Mouse (Mus musculus) erythroblast, embryonic 14.5 days (primary cell): ENCODE results near the gene Phldb2. TPM values are rescaled to one million over a fixed set of nuclear protein-coding genes. Genes with fewer than 3 reads are reported as not detected.

Experiments used
- H3K27me3 ChIP-seq: 2 replicates; pipeline ENCODE4 v1.6.1; 2012; ENCODE audit warnings: inconsistent platforms; ENCODE audit not compliant: control insufficient read depth
- H3K36me3 ChIP-seq: 2 replicates; pipeline ENCODE4 v1.6.1; 2012; ENCODE audit warnings: mild to moderate bottlenecking, inconsistent platforms; ENCODE audit not compliant: control insufficient read depth
- H3K4me1 ChIP-seq: 2 replicates; pipeline ENCODE4 v1.6.1; 2012; ENCODE audit warnings: inconsistent platforms; ENCODE audit not compliant: control insufficient read depth
- H3K4me3 ChIP-seq: replicated peaks from 2 replicates; pipeline ENCODE3; 2012; ENCODE audit warnings: moderate library complexity, mild to moderate bottlenecking, inconsistent platforms
- H3K9me3 ChIP-seq: 2 replicates; pipeline ENCODE4 v1.6.1; 2012; ENCODE audit warnings: low read length, inconsistent platforms, mixed read lengths; ENCODE audit not compliant: control insufficient read depth
- GATA1 ChIP-seq: IDR thresholded peaks from 2 replicates; pipeline ENCODE4 v1.6.1; 2012; ENCODE audit warnings: low read length, inconsistent platforms, mixed read lengths
- TAL1 ChIP-seq: IDR thresholded peaks from 3 replicates; pipeline ENCODE4 v1.6.1; 2012; ENCODE audit warnings: low read length, inconsistent platforms, mixed read lengths
- polyA plus RNA-seq: library from polyadenylated mRNA; stranded (reverse); fragments of >175 nt; gene quantifications from 2 replicates; pipeline ENCODE4 v1.2.3, GENCODE M21; 2012

The Phldb2 gene
- polyA plus RNA-seq, 1 experiment = 0.01 TPM

DNA sequence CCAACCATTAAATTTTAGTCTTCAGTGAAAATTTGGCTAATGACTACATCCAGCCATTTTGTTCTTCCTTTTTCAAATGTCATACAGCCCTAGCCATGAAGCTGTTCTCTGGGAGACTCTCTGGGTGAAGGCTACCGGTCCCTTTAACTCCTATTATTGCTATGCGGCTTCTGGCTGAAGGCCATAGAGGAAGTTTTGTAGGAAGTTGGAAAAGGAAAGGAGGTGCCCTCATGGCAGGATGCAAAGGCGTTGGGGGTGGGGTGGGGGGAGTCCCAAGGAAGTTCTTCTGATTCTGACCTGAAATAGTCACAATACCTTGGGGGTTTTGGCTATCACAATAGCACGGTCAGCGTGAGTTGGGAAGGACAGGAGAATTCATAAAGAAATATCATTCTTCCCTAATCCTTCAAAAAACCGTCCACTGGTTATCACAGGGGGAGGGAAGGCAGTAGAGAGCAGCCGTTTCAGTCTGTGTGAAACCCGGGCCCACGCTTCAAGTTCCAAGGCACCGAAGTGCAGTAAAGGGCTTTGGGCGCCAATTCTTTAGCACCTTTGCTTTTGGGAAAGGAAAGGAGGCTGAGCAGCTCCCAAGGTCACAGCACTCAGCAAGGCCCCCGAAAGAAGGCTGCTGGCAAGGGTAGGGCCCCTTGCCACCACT is 195.8 kb downstream of the Phldb2 start:
- H3K27me3 ChIP-seq = no peaks in the 10 kb centered on the region
- no peak overlapping the region for H3K4me3 ChIP-seq
- no peak for TF ChIP-seq TAL1
- TF ChIP-seq GATA1 = no peak
- H3K36me3 ChIP-seq = no peaks in the 10 kb centered on the region; the same call in 1 of the 2 replicates
- H3K4me1 ChIP-seq = no peaks in the 10 kb centered on the region
- no peaks in the 10 kb centered on the region for H3K9me3 ChIP-seq

DNA sequence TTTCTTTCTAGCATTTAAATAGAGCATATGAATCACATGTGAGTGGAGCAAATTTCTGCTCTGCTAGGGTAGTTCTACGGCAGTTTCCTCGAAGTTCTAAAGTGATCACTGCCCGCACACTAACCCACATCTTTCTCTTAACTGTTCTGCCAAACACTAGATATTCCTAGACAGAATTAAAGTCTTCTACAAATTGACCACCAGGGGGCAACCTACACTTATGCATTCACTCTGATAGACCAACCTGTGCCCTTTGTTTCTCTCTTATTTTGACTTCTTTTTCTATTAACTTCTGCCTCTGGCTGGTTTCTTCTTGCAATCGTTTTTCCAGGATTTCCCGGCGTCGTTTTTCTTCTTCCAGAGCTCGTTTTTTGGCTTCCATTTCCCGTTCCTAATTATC is 196.5 kb downstream of the Phldb2 start:
- no peaks in the 10 kb centered on the region; the same call in 1 of the 2 replicates for H3K36me3 ChIP-seq
- H3K4me3 ChIP-seq = no peak overlapping the region
- H3K9me3 ChIP-seq = no peaks in the 10 kb centered on the region
- no peaks in the 10 kb centered on the region for H3K27me3 ChIP-seq
- H3K4me1 ChIP-seq = no peaks in the 10 kb centered on the region
- no peak for TF ChIP-seq TAL1
- TF ChIP-seq GATA1 = no peak

DNA sequence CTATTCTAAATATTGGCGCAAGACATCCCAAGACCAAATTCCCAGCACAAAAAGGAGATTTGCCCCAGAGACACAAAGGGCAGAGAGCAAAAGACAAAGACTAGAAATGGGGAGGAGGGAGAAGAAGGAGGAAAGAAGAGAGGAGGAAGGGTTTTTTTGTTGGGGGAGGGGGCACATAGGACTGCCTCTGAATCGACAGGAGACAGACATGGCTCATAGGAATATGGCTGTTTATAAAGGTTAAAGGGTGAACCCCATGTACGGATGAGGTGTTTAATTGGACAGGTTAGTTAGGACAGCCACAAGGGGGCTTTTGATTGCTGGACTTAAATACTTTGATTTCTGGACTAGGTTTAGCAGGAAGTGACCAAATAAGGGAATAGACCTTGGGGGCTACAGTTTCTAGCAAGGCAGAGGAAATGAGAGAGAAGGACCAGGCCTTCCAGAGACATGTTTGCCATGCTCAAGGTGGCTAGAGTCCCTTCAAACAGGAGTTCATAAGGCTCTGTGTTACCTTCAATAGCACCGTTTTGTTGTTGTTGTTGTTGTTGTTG is 209.7 kb downstream of the Phldb2 start:
- H3K9me3 ChIP-seq = no peaks in the 10 kb centered on the region
- TF ChIP-seq TAL1 (no peak), GATA1 (no peak)
- H3K4me3 ChIP-seq = peak overlapping the region; percentile 93
- H3K36me3 ChIP-seq = peaks cover 7% of the 10 kb centered on the region
- H3K27me3 ChIP-seq = no peaks in the 10 kb centered on the region
- peaks cover 13% of the 10 kb centered on the region for H3K4me1 ChIP-seq

DNA sequence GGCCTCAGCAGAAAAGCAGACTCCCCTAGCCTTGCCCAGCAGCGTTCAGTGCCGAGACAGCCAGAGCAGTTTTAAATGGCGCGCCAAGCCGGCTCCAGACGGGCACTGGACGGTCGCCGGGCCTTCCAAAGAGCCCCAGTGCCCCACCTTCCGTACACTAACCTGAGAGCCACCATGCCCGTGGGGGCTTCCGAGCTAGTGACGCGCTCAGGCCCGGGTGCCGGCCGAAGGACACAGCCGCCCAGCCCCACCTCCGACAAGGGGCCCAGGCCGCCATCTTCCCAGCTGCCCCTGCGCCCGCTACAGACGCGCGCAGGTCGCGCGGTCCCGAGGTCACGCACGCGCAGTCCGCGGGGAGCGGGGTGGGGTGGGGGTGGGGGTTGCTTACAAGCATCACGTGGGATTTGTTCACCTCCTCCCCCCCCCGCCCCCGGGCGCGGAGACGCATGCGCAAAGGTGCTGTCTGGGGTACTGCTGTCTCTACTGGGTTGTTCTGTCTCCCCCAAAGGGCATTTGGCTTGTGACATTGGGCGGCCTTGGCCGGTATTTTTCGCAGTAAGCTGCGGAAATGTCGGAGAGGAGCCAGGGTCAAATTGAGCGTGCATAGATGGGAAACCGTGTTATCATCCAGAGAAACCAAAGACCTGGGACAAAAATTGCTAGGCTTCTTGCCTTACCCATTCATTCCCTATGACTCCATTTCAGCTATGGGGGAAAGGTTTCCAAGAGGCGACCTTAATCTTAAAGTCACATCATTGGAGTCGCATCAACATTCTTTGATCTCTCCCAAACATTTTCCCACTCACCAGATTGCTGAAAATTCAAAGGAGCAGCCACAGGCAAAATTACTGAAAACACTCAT is 210.6 kb downstream of the Phldb2 start, which contains the start of gene Abhd10:
Gene Abhd10 (minus strand): TSS at position 341 of the 862 bp plus-strand sequence.
- H3K4me1 ChIP-seq = peaks cover 13% of the 10 kb centered on the region
- TF ChIP-seq GATA1 (no peak), TAL1 (no peak)
- H3K27me3 ChIP-seq = no peaks in the 10 kb centered on the region
- peaks cover 14% of the 10 kb centered on the region for H3K36me3 ChIP-seq
- no peaks in the 10 kb centered on the region for H3K9me3 ChIP-seq
- H3K4me3 ChIP-seq = peak within 1 kb of the TSS; percentile 93

DNA sequence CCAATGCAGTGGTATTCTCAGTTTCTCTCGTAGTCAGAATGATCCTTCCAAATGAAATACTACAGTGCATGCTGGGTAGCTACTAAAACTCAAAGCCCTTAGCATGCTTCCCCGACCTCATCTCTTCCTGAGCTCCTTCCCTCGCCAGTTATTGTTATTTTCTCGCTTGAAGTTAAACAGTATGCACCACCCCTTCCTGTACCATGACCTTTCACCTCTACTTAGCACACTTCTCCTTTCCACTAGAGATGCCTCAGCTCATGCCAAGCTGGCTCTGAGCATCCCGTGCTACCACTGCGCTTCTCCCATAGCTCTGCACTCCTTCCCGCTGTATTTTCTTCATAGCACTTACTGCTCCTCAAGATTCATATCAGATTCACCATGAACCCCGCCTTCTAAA is 215.5 kb downstream of the Phldb2 start:
- Histone ChIP-seq H3K36me3 (peaks cover 57% of the 10 kb centered on the region), H3K4me3 (no peak overlapping the region), H3K9me3 (no peaks in the 10 kb centered on the region), H3K4me1 (peaks cover 5% of the 10 kb centered on the region), H3K27me3 (no peaks in the 10 kb centered on the region)
- no peak for TF ChIP-seq TAL1
- TF ChIP-seq GATA1 = no peak

DNA sequence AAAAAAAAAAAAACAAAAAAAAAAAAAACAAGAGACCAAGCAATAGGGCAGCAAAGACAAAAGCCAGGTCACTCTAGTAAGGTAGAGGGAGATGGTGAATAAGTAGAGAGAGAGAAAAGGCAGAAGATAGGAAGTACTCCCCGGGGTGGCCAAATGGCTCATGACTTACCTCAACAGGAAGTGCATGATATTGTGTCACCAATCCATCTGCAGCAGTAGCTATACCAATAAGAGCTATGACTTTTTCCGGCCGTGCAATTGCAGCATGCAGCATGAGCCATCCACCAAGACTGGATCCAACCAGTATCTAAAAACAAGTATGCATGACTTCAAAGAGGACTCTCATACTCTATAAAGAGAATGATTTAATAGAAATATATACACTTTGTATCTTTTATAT is 216.7 kb downstream of the Phldb2 start:
- TF ChIP-seq TAL1 (no peak), GATA1 (no peak)
- peaks cover 4% of the 10 kb centered on the region for H3K4me1 ChIP-seq
- no peaks in the 10 kb centered on the region for H3K9me3 ChIP-seq
- no peak overlapping the region for H3K4me3 ChIP-seq
- H3K27me3 ChIP-seq = no peaks in the 10 kb centered on the region
- peaks cover 68% of the 10 kb centered on the region for H3K36me3 ChIP-seq

DNA sequence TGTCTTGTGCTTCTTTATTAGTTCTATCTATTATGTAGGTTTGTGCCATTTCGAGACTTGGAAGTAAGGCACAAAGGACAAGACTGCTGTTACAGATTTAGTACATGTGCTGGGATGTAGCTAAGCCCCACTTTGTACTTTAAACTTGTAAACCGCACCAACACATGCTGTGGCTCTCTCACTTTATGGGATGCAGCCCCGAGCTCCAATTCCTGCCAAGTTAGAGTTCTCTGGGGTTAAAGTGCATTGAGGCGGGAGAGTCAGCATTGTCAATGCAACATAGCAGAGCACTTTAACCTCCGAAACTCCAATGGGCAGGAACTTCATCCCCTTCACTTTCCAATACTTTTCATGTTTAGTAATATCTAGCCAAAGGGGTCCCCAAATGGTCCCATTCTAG is 224.2 kb downstream of the Phldb2 start:
- H3K4me1 ChIP-seq = no peaks in the 10 kb centered on the region
- no peaks in the 10 kb centered on the region for H3K9me3 ChIP-seq
- TF ChIP-seq TAL1 (no peak), GATA1 (no peak)
- H3K36me3 ChIP-seq = peaks cover 41% of the 10 kb centered on the region
- H3K4me3 ChIP-seq = no peak overlapping the region
- peaks cover 11% of the 10 kb centered on the region for H3K27me3 ChIP-seq

DNA sequence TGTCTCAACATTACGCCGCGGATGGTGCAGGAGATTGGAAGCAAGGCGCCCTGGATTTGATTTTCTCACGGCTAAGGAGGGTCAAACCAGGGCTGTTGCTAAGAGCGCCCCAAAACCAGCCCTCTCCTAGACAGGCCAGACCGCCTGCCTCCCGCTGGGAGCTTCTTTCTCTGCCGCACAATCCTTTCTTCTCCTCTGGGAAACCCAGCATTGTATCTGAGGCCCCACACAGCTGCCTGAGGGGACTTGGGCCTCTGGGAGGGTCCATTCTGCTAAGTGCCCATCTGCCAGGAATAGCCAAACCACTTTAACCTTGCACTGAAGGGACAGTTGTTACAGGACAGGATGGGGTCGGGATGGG is 228.7 kb downstream of the Phldb2 start:
- H3K4me1 ChIP-seq = no peaks in the 10 kb centered on the region
- no peaks in the 10 kb centered on the region for H3K9me3 ChIP-seq
- peaks cover 6% of the 10 kb centered on the region for H3K36me3 ChIP-seq
- H3K27me3 ChIP-seq = peaks cover 29% of the 10 kb centered on the region
- no peak for TF ChIP-seq GATA1
- TF ChIP-seq TAL1 = no peak
- H3K4me3 ChIP-seq = no peak overlapping the region
